Mouse (Mus musculus) limb, embryonic 14.5 days (tissue): ENCODE results near the gene Tmem230. TPM values are rescaled to one million over a fixed set of nuclear protein-coding genes. Genes with fewer than 3 reads are reported as not detected.

ENCODE experiments used
- ATAC-seq: fragments of 200-750 bp; cut with Nextera tagmentation; 2 replicates; pipeline ENCODE4 v1.8.0; 2017; ENCODE audit warnings: low read depth, moderate number of reproducible peaks, moderate TSS enrichment; ENCODE audit not compliant: low FRiP score
- DNase-seq: peaks from one replicate; pipeline ENCODE4 v3.0.0-alpha.2; 2015; ENCODE audit warnings: low spot score
- H3K27ac ChIP-seq: fragments of 300-500 bp; sonication (generic); replicated peaks from 2 replicates; pipeline ENCODE4 v1.5.1; 2014; ENCODE audit warnings: low read depth, mild to moderate bottlenecking, low read length, moderate library complexity, mixed read lengths
- H3K27me3 ChIP-seq: fragments of 300-500 bp; sonication (generic); 2 replicates; pipeline ENCODE4 v1.6.1; 2014; ENCODE audit warnings: low read length, mixed read lengths; ENCODE audit not compliant: control insufficient read depth, insufficient read depth
- H3K36me3 ChIP-seq: fragments of 300-500 bp; sonication (generic); 2 replicates; pipeline ENCODE4 v1.6.1; 2014; ENCODE audit warnings: mild to moderate bottlenecking, low read length, moderate library complexity, mixed read lengths; ENCODE audit not compliant: control insufficient read depth, insufficient read depth
- H3K4me1 ChIP-seq: fragments of 300-500 bp; sonication (generic); 2 replicates; pipeline ENCODE4 v1.6.1; 2014; ENCODE audit warnings: antibody characterized with exemption, low read length, mixed read lengths; ENCODE audit not compliant: control insufficient read depth, insufficient read depth
- H3K4me2 ChIP-seq: fragments of 300-500 bp; sonication (generic); replicated peaks from 2 replicates; pipeline ENCODE4 v1.6.1; 2014; ENCODE audit warnings: low read depth, mild to moderate bottlenecking, low read length, moderate library complexity; ENCODE audit not compliant: severe bottlenecking
- H3K4me3 ChIP-seq: fragments of 300-500 bp; sonication (generic); replicated peaks from 2 replicates; pipeline ENCODE4 v1.5.1; 2014; ENCODE audit warnings: low read length
- H3K9ac ChIP-seq: fragments of 300-500 bp; sonication (generic); 2 replicates; pipeline ENCODE4 v1.6.1; 2014; ENCODE audit warnings: mild to moderate bottlenecking, low read depth, low read length, moderate library complexity; ENCODE audit not compliant: severe bottlenecking
- H3K9me3 ChIP-seq: fragments of 300-500 bp; sonication (generic); 2 replicates; pipeline ENCODE4 v1.6.1; 2016; ENCODE audit warnings: low read length; ENCODE audit not compliant: control insufficient read depth
- POLR2A ChIP-seq: fragments of 200-500 bp; IDR thresholded peaks from 2 replicates; pipeline ENCODE4 v1.8.0; 2012; ENCODE audit warnings: inconsistent platforms, mild to moderate bottlenecking, moderate library complexity, borderline replicate concordance; ENCODE audit not compliant: insufficient read depth, insufficient read length; ENCODE audit errors: extremely low read depth
- WGBS: fragments of 180-500 bp; shearing (Covaris S2); extraction: QIAGEN DNeasy Blood & Tissue Kit; methylation state at CpG from one replicate; pipeline ENCODE4 v1.1.7; 2014; 5-methylcytosine and 5-hydroxymethylcytosine counted together
- polyA plus RNA-seq, 2 experiments: library from polyadenylated mRNA; depleted of rRNA in 1 of 2; stranded (reverse) in 1 of 2; unstranded in 1 of 2; fragments of >200 nt; fragmentation: Nextera tagmentation in 1 of 2; extraction: Ambion mirVana in 1 of 2; gene quantifications; 2 replicates each; pipeline versions ENCODE4 v1.2.1 to v1.2.3; 2012 to 2014

Tmem230 gene
- polyA plus RNA-seq, 2 experiments = 47.2 to 69.4 TPM

DNA sequence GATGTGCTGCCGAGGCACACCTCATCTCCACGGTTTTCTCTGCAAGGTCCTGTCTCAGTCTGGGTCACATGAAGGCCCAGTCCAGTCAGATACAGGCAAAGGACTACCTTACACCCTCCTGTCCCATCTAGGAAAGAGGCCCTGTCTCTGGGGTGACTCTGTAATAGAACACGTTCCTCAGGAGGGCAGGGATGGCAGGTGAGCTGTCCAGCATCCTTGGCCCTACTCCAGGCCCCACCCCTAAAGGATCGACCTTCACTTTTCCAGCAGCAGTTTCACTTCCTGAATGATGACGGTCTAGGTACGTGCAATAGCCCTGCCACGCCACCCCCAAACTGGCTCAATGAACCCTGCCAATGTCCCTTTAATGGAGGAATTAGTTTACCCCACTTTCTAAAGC is 11.6 kb downstream of the Tmem230 start:
- Histone ChIP-seq H3K4me1 (no peaks in the 10 kb centered on the region), H3K27ac (no peak overlapping the region), H3K36me3 (no peaks in the 10 kb centered on the region), H3K4me2 (no peak overlapping the region), H3K4me3 (no peak overlapping the region), H3K9me3 (no peaks in the 10 kb centered on the region), H3K9ac (no peak overlapping the region), H3K27me3 (no peaks in the 10 kb centered on the region)
- ATAC-seq (no peak), DNase-seq (no peak)
- TF ChIP-seq POLR2A = no peak
- WGBS = 71% methylated on average over 7 of the region's 7 CpGs

DNA sequence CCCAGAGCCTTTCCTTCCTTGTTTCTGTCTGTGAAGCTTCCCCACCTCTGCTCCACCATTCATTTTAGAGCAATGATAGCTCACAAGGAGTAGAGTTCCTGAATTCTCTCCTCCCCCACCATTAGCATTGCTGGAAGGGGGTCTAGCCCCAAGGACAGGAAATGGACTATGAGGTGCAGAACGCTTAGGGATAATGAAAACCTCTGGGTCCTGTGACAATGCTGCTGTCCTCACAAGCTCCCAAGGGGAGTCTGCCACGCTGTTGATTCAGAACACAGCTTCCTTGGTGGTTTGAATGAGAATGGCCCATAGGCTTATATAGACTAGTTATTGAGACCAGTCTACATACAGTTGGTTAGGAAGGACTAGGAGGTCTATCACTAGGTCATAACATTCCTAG is 12.3 kb downstream of the Tmem230 start:
- Histone ChIP-seq H3K4me3 (no peak overlapping the region), H3K4me2 (no peak overlapping the region), H3K27me3 (no peaks in the 10 kb centered on the region), H3K27ac (no peak overlapping the region), H3K4me1 (no peaks in the 10 kb centered on the region), H3K9me3 (no peaks in the 10 kb centered on the region), H3K36me3 (no peaks in the 10 kb centered on the region), H3K9ac (no peak overlapping the region)
- ATAC-seq (no peak), DNase-seq (no peak)
- no peak for TF ChIP-seq POLR2A
- WGBS = 34% methylated on average over 2 of the region's 2 CpGs

DNA sequence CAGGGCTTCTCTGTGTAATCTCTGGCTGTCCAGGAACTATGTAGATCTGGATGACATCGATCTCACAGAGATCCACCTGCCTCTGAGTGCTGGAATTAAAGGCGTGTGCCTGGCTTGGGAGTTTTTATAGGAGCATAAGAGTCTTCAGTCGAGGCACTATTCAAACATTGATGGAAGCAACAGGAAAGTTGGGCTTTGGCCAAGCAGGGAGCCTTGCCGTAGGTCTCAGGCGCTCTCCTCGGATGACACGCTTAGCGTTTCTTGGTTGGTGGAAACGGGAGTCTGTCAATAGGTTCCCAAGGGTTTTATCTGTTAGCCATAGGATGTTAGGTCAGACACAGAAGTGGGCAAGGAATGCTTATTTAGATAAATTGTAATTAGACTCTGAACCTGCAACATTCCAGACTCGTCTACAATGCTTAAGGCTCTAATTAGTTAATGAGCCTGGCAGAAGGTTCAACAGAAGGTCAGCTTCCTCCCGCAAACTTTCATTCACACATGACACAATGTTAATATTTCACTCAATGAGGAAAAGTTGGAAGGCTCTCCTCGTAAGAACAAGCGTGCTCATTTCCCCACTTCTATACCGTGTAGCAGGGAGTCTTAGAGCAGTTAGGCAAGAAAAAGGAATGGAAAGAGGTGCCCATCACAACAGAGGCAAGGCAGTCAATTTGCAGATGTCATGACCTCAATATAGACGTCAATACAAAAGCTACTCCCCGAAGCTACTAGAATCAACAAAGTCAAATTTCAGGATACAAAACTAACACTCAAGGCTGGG is 13.4 kb downstream of the Tmem230 start:
- Histone ChIP-seq H3K36me3 (no peaks in the 10 kb centered on the region), H3K4me3 (no peak overlapping the region), H3K4me2 (no peak overlapping the region), H3K9me3 (no peaks in the 10 kb centered on the region), H3K27me3 (no peaks in the 10 kb centered on the region), H3K27ac (no peak overlapping the region), H3K4me1 (no peaks in the 10 kb centered on the region), H3K9ac (no peak overlapping the region)
- ATAC-seq (no peak), DNase-seq (no peak)
- WGBS = 58% methylated on average over 16 of the region's 16 CpGs
- no peak for TF ChIP-seq POLR2A

DNA sequence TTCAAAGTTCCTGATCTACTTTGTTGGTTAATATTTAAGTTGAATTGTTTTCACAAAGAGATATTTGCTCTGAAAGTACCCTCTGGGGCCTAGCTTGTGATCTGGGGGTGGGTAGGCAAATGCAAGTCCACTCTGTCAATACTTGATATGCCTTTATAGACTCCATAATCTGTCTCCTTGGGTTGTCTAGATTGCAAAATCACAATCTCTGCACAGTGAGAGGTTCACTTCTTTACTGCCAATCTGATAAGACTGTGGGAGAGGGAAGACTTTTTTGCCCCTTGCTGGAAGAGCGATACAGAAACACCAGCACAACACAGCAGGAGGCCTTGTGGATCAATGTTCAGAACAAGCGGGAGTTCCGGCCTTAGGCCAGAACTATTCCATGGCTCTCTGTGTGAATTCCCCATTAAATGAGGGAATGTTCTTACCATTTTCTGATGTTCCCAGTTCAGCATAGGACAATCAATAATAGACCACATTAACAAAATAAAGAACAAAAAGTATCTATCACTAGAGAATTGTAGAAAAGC is 15.1 kb downstream of the Tmem230 start:
- no peaks in the 10 kb centered on the region for H3K36me3 ChIP-seq
- H3K27ac ChIP-seq = no peak overlapping the region
- DNase-seq (no peak), ATAC-seq (no peak)
- no peak overlapping the region for H3K9ac ChIP-seq
- no peak for TF ChIP-seq POLR2A
- 88% methylated on average over 3 of the region's 3 CpGs for WGBS
- H3K4me3 ChIP-seq = no peak overlapping the region
- H3K4me2 ChIP-seq = no peak overlapping the region
- H3K27me3 ChIP-seq = no peaks in the 10 kb centered on the region
- no peaks in the 10 kb centered on the region for H3K4me1 ChIP-seq
- H3K9me3 ChIP-seq = no peaks in the 10 kb centered on the region

DNA sequence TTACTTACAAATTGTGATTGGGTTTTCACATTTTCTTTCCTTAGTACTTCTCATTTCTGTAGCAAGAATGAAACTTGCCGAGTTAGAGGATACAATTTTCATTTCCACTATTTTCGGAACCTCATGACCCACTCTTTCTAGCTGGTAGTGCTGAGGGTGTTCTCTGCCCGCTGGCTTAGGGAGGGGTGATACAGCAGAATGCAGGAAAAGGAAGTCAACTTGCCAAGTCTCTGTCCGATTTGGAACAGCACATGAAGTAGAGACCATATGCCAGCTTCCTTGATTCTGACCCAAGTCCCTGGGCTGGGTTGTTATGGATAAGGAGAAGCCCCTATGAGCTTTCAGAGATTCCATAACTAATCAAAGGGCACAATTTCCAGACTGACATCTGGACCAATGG is 23.2 kb downstream of the Tmem230 start:
- Histone ChIP-seq H3K27ac (no peak overlapping the region), H3K4me2 (no peak overlapping the region), H3K9ac (no peak overlapping the region), H3K9me3 (no peaks in the 10 kb centered on the region), H3K36me3 (no peaks in the 10 kb centered on the region), H3K4me1 (no peaks in the 10 kb centered on the region), H3K4me3 (no peak overlapping the region), H3K27me3 (no peaks in the 10 kb centered on the region)
- ATAC-seq = no peak
- WGBS = 87% methylated on average over 4 of the region's 4 CpGs
- DNase-seq = no peak
- TF ChIP-seq POLR2A = no peak
